Mouse (Mus musculus) G1E (cell line): ENCODE results near the gene Ric8b.

Source experiments
- CTCF ChIP-seq: IDR thresholded peaks from 2 replicates; pipeline ENCODE4 v1.5.1; 2012; ENCODE audit warnings: low read depth, low read length, inconsistent platforms, mixed read lengths
- GATA2 ChIP-seq: IDR thresholded peaks from 2 replicates; pipeline ENCODE4 v1.6.1; 2012; ENCODE audit warnings: low read depth, low read length, inconsistent platforms, borderline replicate concordance

GRCm38 (mm10) chr10:84982675-84983074 is 65.3 kb downstream of the Ric8b start:
- TF ChIP-seq CTCF (no peak), GATA2 (no peak)
